In the genomic region with DNA sequence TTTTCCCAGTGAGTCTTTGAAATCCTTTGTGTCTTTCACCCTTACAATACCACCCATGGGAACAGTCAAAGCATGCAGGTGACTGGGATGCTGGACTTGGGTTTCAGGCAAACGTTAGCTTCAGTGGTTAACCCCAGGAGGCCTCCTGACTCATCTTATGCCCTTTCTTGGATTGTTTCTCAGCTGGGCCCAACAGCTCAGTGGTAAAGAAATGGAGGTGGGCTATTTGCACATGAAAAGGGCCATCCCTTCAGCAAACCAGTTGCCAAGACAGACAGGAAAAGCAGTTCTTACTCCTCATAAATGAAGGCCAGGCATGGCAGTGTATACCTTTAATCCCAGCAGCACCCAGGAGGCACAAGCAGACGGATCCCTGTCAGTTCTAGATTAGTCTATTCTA, we compare ENCODE assay signal across 22 mouse cellular contexts.
DNase-seq lines count a peak whose midpoint lies in the region; TF ChIP-seq lines count a peak whose summit lies in the region.
"Had no signal": no experiment of that assay in that cellular context is flagged by ENCODE, and none has a peak within 500 bp of the region (broad histone marks: within the 10 kb centered on the region; RNA-seq: fewer than 3 reads in every experiment).

No protein-coding gene starts in this region.

- no peaks in the 10 kb centered on the region for H3K27me3 ChIP-seq in ES-Bruce4 (ENCODE audit: control insufficient read depth, insufficient read depth, low read length, poor library complexity, severe bottlenecking)
- H3K27me3 ChIP-seq: CH12.LX, Patski had no signal

- H3K36me3 ChIP-seq in ES-Bruce4 (ENCODE audit: control insufficient read depth, insufficient read depth, low read length, poor library complexity, severe bottlenecking): no peaks in the 10 kb centered on the region
- H3K36me3 ChIP-seq: G1E had no signal

- no peak for TF ChIP-seq POLR2A in ES-Bruce4 (IDR thresholded peaks at IDR 0.05; ENCODE audit: insufficient read depth, low read length)

- peak; percentile 34 for DNase-seq in ES-CJ7 (ENCODE audit: low read depth, low spot score)
- DNase-seq in R1 (ENCODE audit: low read depth, low spot score): peak; percentile 86
- DNase-seq in B cell, adult 2 months: no peak
- DNase-seq in kidney, postnatal 14 days: no peak
- no peak for DNase-seq in layer of hippocampus, postnatal 10 days (ENCODE audit: low spot score in 2 of 2)
- DNase-seq: adrenal gland, adult 2 months; adrenal gland, adult 8-10 months; adrenal gland, postnatal 10 days; adrenal gland, postnatal 14 days; adrenal gland, postnatal 25 days; adrenal gland, postnatal 36 days; cerebellum, adult 11 months; cerebellum, adult 11-12 months; cerebellum, adult 18-20 months; cerebellum, adult 2 months; cerebellum, adult 8-10 months; cerebellum, adult 9-10 months; cerebellum, adult 9-11 months had no signal

- TF ChIP-seq EP300 in ES-Bruce4 (IDR thresholded peaks at IDR 0.05; ENCODE audit: insufficient read depth, low read depth, low read length): 0 out of 2 replicates have a peak, but pooled peaks have one; percentile 62

- H3K9ac ChIP-seq in ES-Bruce4 (ENCODE audit: low read depth, poor library complexity, severe bottlenecking): no peak overlapping the region

- H3K4me3 ChIP-seq in ES-Bruce4 (ENCODE audit: low read depth, low read length): no peak overlapping the region

- TF ChIP-seq CTCF in ES-Bruce4 (IDR thresholded peaks at IDR 0.05; ENCODE audit: low read depth, low read length): no peak

- peak overlapping the region; percentile 74 for H3K27ac ChIP-seq in ES-Bruce4 (ENCODE audit: insufficient read depth, low read length)

- no peaks in the 10 kb centered on the region for H3K9me3 ChIP-seq in ES-Bruce4 (replicated peaks; ENCODE audit: control insufficient read depth, insufficient read depth, low read length, poor library complexity, severe bottlenecking)
- H3K9me3 ChIP-seq: G1E had no signal

- H3K4me1 ChIP-seq in ES-Bruce4 (ENCODE audit: control insufficient read depth, insufficient read depth, low read length): peaks cover 2% of the 10 kb centered on the region

Comparison
In these comparisons a context has a peak if more than half of its experiments do, and no peak if none do; other contexts are left out.
1. DNase-seq: peak in ES-CJ7 (single experiment) and R1 (single experiment); none in B cell, adult 2 months (0 of 2), kidney, postnatal 14 days (single experiment) and layer of hippocampus, postnatal 10 days (0 of 2).